Comparison of ENCODE assay signal across 9 mouse cellular contexts in the genomic region with DNA sequence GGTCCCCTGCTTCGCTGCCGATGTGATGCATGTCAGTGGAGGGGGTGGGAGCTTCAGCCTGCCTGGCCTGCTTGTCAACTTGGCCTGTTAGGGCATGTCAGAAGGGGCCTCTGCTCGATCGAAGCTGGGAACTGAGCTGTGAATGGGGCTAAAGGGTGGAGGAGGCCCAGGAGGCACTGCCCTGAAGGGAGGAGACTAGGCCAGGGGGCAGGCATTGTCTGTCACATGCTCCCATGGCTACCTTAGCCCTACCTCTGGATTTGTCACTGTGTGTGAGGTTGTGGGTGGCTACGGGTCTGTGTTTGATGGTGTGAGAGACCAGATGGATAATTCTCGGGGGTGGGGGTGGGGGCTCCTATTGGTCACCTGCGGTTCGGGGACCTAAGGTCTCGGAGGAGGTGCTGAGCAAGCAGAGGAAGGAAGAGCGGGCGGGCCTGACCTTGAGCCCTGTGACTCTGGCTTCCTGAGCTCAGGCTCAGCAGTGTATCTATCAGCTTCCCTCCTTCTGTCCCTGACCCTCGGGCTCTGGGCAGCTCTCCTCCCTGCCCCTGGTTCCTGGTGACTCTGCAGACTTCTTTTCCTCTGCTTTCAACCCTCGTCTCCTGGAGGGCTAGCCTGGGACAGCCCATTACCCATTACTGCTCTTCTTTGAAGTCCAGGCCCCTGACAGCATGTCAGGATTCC. TPM values are rescaled to one million over a fixed set of nuclear protein-coding genes. Genes with fewer than 3 reads are reported as not detected.
DNase-seq lines count a peak whose midpoint lies in the region; ATAC-seq and TF ChIP-seq lines count a peak whose summit lies in the region.
"Had no signal": no experiment of that assay in that cellular context is flagged by ENCODE, and none has a peak within 500 bp of the region (broad histone marks: within the 10 kb centered on the region; RNA-seq: fewer than 3 reads in every experiment).

No protein-coding gene starts in this region.

- H3K27ac ChIP-seq in embryonic facial prominence, embryonic 11.5 days (replicated peaks; ENCODE audit: low read depth, low read length): peak overlapping the region; percentile 31; the same call in 1 of the 2 replicates
- H3K27ac ChIP-seq in hindbrain, postnatal 0 days: peak overlapping the region; percentile 8; the same call in 1 of the 2 replicates
- H3K27ac ChIP-seq in liver, embryonic 14.5 days: peak overlapping the region; percentile 90

- ATAC-seq in embryonic facial prominence, embryonic 11.5 days (replicated peaks; ENCODE audit: insufficient number of reproducible peaks, low FRiP score, low TSS enrichment, low read depth): no peak
- ATAC-seq in hindbrain, postnatal 0 days: no peak
- peak; percentile 38 for ATAC-seq in liver, embryonic 14.5 days (ENCODE audit: insufficient read depth)

- no peak for TF ChIP-seq CTCF in hindbrain, postnatal 0 days (IDR thresholded peaks at IDR 0.05; ENCODE audit: low read depth)
- TF ChIP-seq CTCF in liver, embryonic 14.5 days (IDR thresholded peaks at IDR 0.05; ENCODE audit: low read depth): no peak

- no peaks in the 10 kb centered on the region for H3K9me3 ChIP-seq in embryonic facial prominence, embryonic 11.5 days (replicated peaks; ENCODE audit: control insufficient read depth, low read length)
- H3K9me3 ChIP-seq in hindbrain, postnatal 0 days (ENCODE audit: low read length): no peaks in the 10 kb centered on the region
- H3K9me3 ChIP-seq in liver, embryonic 14.5 days (ENCODE audit: control insufficient read depth, low read length): no peaks in the 10 kb centered on the region

- no peak overlapping the region for H3K9ac ChIP-seq in embryonic facial prominence, embryonic 11.5 days (replicated peaks; ENCODE audit: low read length)
- no peak overlapping the region for H3K9ac ChIP-seq in hindbrain, postnatal 0 days (replicated peaks; ENCODE audit: low read length)
- peak overlapping the region; percentile 68 for H3K9ac ChIP-seq in liver, embryonic 14.5 days (replicated peaks)

- 47% methylated on average over 13 of the region's 13 CpGs for WGBS in embryonic facial prominence, embryonic 11.5 days
- WGBS in hindbrain, postnatal 0 days: 67% methylated on average over 13 of the region's 13 CpGs
- whole genome bisulfite sequencing in liver, embryonic 14.5 days (ENCODE audit: insufficient replicate concordance): 15% methylated on average over 13 of the region's 13 CpGs

- DNase-seq in heart, adult 11 months: peak; percentile 98
- DNase-seq in heart, adult 8-10 months (ENCODE audit: low spot score): no peak
- DNase-seq in embryonic facial prominence, embryonic 11.5 days (ENCODE audit: low spot score): peak; percentile 33
- DNase-seq in hindbrain, postnatal 0 days (ENCODE audit: low spot score): no peak
- DNase-seq in liver, embryonic 14.5 days (ENCODE audit: low read depth in 3 of 3, low spot score in 3 of 3): peak in 1 of 3 experiments; percentile 51
- peak; percentile 35 for DNase-seq in splenic B cell, adult 2 months (ENCODE audit: low read depth, low spot score)
- no peak for DNase-seq in left cerebral cortex, adult 18-20 months (ENCODE audit: low spot score in 2 of 2)
- DNase-seq in right cerebral cortex, postnatal 10 days (ENCODE audit: low spot score in 2 of 2): no peak

- no peak overlapping the region for H3K4me3 ChIP-seq in embryonic facial prominence, embryonic 11.5 days (ENCODE audit: low read depth, low read length)
- no peak overlapping the region for H3K4me3 ChIP-seq in hindbrain, postnatal 0 days (ENCODE audit: low read length)
- peak overlapping the region; percentile 11 to 48 for H3K4me3 ChIP-seq in liver, embryonic 14.5 days (ENCODE audit: insufficient read depth in 1 of 2, low read depth in 2 of 2, low read length in 2 of 2)

- H3K36me3 ChIP-seq in embryonic facial prominence, embryonic 11.5 days (replicated peaks; ENCODE audit: control insufficient read depth, insufficient read depth, low read depth, low read length): no peaks in the 10 kb centered on the region
- no peaks in the 10 kb centered on the region for H3K36me3 ChIP-seq in hindbrain, postnatal 0 days (ENCODE audit: insufficient read depth, low read length)
- no peaks in the 10 kb centered on the region for H3K36me3 ChIP-seq in liver, embryonic 14.5 days (replicated peaks; ENCODE audit: control insufficient read depth, insufficient read depth, low read depth)
- H3K36me3 ChIP-seq in splenic B cell, adult 2 months (ENCODE audit: control insufficient read depth, insufficient read depth, low read length, poor library complexity, severe bottlenecking): no peaks in the 10 kb centered on the region

- no peak for TF ChIP-seq EP300 in liver, embryonic 14.5 days (IDR thresholded peaks at IDR 0.05; ENCODE audit: low read depth)

- peaks cover 7% of the 10 kb centered on the region; the same call in 1 of the 2 replicates for H3K27me3 ChIP-seq in embryonic facial prominence, embryonic 11.5 days (ENCODE audit: control insufficient read depth, insufficient read depth, low read length)
- H3K27me3 ChIP-seq in hindbrain, postnatal 0 days (ENCODE audit: insufficient read depth, low read length): 0 out of 2 replicates have a peak, but pooled peaks cover 7% of the 10 kb centered on the region
- no peaks in the 10 kb centered on the region for H3K27me3 ChIP-seq in liver, embryonic 14.5 days (ENCODE audit: control insufficient read depth, insufficient read depth, low read length)
- no peaks in the 10 kb centered on the region for H3K27me3 ChIP-seq in splenic B cell, adult 2 months (ENCODE audit: control insufficient read depth, insufficient read depth, low read length, poor library complexity, severe bottlenecking)
- H3K27me3 ChIP-seq: Patski had no signal

- H3K4me1 ChIP-seq in embryonic facial prominence, embryonic 11.5 days (ENCODE audit: control insufficient read depth, insufficient read depth, low read length): peaks cover 17% of the 10 kb centered on the region
- peaks cover 13% of the 10 kb centered on the region for H3K4me1 ChIP-seq in hindbrain, postnatal 0 days (ENCODE audit: insufficient read depth, low read length)
- peaks cover 37 to 53% of the 10 kb centered on the region in 2 experiments for H3K4me1 ChIP-seq in liver, embryonic 14.5 days (replicated peaks; ENCODE audit: control insufficient read depth in 2 of 2, insufficient read depth in 2 of 2, low read length in 1 of 2)

- no peak overlapping the region for H3K4me2 ChIP-seq in embryonic facial prominence, embryonic 11.5 days (ENCODE audit: low read depth, low read length)
- no peak overlapping the region for H3K4me2 ChIP-seq in hindbrain, postnatal 0 days (ENCODE audit: low read depth, low read length)
- peak overlapping the region; percentile 58 for H3K4me2 ChIP-seq in liver, embryonic 14.5 days (ENCODE audit: low read depth)

RNA-seq across cellular contexts. Expression of a gene that starts 20.6 kb away (rescaled TPM):
- total RNA-seq in heart, adult 8-10 months (2022): 10 to 100 TPM; 13.3 to 14.9 (median 14.0) TPM
- 3.1 and 4.2 TPM in 2 replicates for polyA plus RNA-seq in embryonic facial prominence, embryonic 11.5 days (2014; fragmentation: Nextera tagmentation; extraction: Ambion mirVana)
- total RNA-seq in hindbrain, postnatal 0 days (2014; rRNA removed): 75.2 and 86.8 TPM in 2 replicates
- polyA plus RNA-seq in hindbrain, postnatal 0 days (2015; fragmentation: Nextera tagmentation; extraction: Ambion mirVana): 7.3 and 7.7 TPM in 2 replicates
- 17.5 and 21.2 TPM in 2 replicates for polyA plus RNA-seq in liver, embryonic 14.5 days (2012; rRNA removed)
- 7.3 and 7.9 TPM in 2 replicates for polyA plus RNA-seq in liver, embryonic 14.5 days (2014; fragmentation: Nextera tagmentation; extraction: Ambion mirVana)
- total RNA-seq in left cerebral cortex, adult 18-20 months (2021): 10 to 100 TPM; 66.5 to 75.0 TPM

Comparison
In these comparisons a context has a peak if more than half of its experiments do, and no peak if none do; other contexts are left out.
1. DNase-seq: peak in heart, adult 11 months (single experiment), embryonic facial prominence, embryonic 11.5 days (single experiment) and splenic B cell, adult 2 months (single experiment); none in heart, adult 8-10 months (single experiment), hindbrain, postnatal 0 days (single experiment), left cerebral cortex, adult 18-20 months (0 of 2) and right cerebral cortex, postnatal 10 days (0 of 2).
2. H3K27ac ChIP-seq: peak in every context shown above with its lines; median percentile 90 in liver, embryonic 14.5 days; 31 in embryonic facial prominence, embryonic 11.5 days; 8 in hindbrain, postnatal 0 days.
3. H3K4me3 ChIP-seq: peak in liver, embryonic 14.5 days (2 of 2); none in embryonic facial prominence, embryonic 11.5 days (single experiment) and hindbrain, postnatal 0 days (single experiment).